Mouse (Mus musculus) gonadal fat pad, adult 2 months (tissue): ENCODE data around the gene Zfp839. TPM values are rescaled to one million over a fixed set of nuclear protein-coding genes. Genes with fewer than 3 reads are reported as not detected.
"Not testable (repeated sequence)": the region's sequence is repeated elsewhere in the genome, so short reads cannot be mapped to it uniquely, and the experiment has no call there.

ENCODE experiments used
- DNase-seq: peaks from one replicate; pipeline ENCODE4 v3.0.0-alpha.2; 2012; ENCODE audit warnings: low read depth
- polyA plus RNA-seq: library from polyadenylated mRNA; depleted of rRNA; stranded (reverse); fragments of >200 nt; gene quantifications from 2 replicates; pipeline ENCODE4 v1.2.3, GENCODE M21; 2012

The Zfp839 gene
- polyA plus RNA-seq, 1 experiment, result 7.0 TPM

- no peak for DNase-seq
Observed at GRCm38 (mm10) chr12:110840348-110841198, 9.5 kb upstream of the Zfp839 start, which contains the start of gene Mok. Gene Mok, minus strand, starts transcription at chr12:110840939.

- no peak for DNase-seq
Observed at GRCm38 (mm10) chr12:110841731-110842493, 8.1 kb upstream of the Zfp839 start.

GRCm38 (mm10) chr12:110843194-110844048 lies 6.6 kb upstream of the Zfp839 start:
- no peak for DNase-seq

GRCm38 (mm10) chr12:110844227-110845130 lies 5.6 kb upstream of the Zfp839 start:
- DNase-seq, result peak; percentile 46

GRCm38 (mm10) chr12:110845131-110845880 lies 4.7 kb upstream of the Zfp839 start:
- DNase-seq, result peak; percentile 76

GRCm38 (mm10) chr12:110846191-110846765 lies 3.8 kb upstream of the Zfp839 start:
- DNase-seq, result no peak

GRCm38 (mm10) chr12:110850929-110851256 lies 840 bp downstream of the Zfp839 start:
- DNase-seq, result no peak

GRCm38 (mm10) chr12:110851414-110851813 lies 1.4 kb downstream of the Zfp839 start:
- DNase-seq, result no peak

- no peak for DNase-seq
Observed at GRCm38 (mm10) chr12:110851923-110852322, 1.9 kb downstream of the Zfp839 start.

GRCm38 (mm10) chr12:110854786-110855737 lies 5.0 kb downstream of the Zfp839 start:
- no peak for DNase-seq

- no peak for DNase-seq
Observed at GRCm38 (mm10) chr12:110857196-110857595, 7.1 kb downstream of the Zfp839 start.

- not testable (repeated sequence) for DNase-seq
Observed at GRCm38 (mm10) chr12:110858681-110859080, 8.6 kb downstream of the Zfp839 start.

- DNase-seq, result no peak
Observed at GRCm38 (mm10) chr12:110860293-110860692, 10.2 kb downstream of the Zfp839 start.

GRCm38 (mm10) chr12:110861256-110861655 lies 11.2 kb downstream of the Zfp839 start:
- no peak for DNase-seq

GRCm38 (mm10) chr12:110864008-110864407 lies 14.0 kb downstream of the Zfp839 start:
- no peak for DNase-seq

- DNase-seq, result no peak
Observed at GRCm38 (mm10) chr12:110865571-110865970, 15.5 kb downstream of the Zfp839 start.

GRCm38 (mm10) chr12:110865989-110866388 lies 15.9 kb downstream of the Zfp839 start:
- DNase-seq, result peak; percentile 61

GRCm38 (mm10) chr12:110870107-110870506 lies 20.1 kb downstream of the Zfp839 start:
- DNase-seq, result no peak

GRCm38 (mm10) chr12:110871247-110871646 lies 21.2 kb downstream of the Zfp839 start:
- no peak for DNase-seq
